Mouse (Mus musculus) splenic B cell, adult 2 months (primary cell): ENCODE measurements around the gene Zswim5.

ENCODE experiments used
- DNase-seq: peaks from one replicate; pipeline ENCODE4 v3.0.0-alpha.2; 2011; ENCODE audit warnings: low read depth, low spot score
- H3K27me3 ChIP-seq: 2 replicates; pipeline ENCODE4 v1.6.1; 2012; ENCODE audit warnings: mild to moderate bottlenecking, low read length, moderate library complexity, mixed read lengths; ENCODE audit not compliant: control insufficient read depth, poor library complexity, insufficient read depth, severe bottlenecking
- H3K36me3 ChIP-seq: 2 replicates; pipeline ENCODE4 v1.6.1; 2012; ENCODE audit warnings: mild to moderate bottlenecking, low read length, moderate library complexity, mixed read lengths; ENCODE audit not compliant: control insufficient read depth, poor library complexity, insufficient read depth, severe bottlenecking

Zswim5 gene

GRCm38 (mm10) chr4:117010231-117010630, 133.1 kb downstream of the Zswim5 start:
- no peak for DNase-seq
- no peaks in the 10 kb centered on the region for H3K36me3 ChIP-seq
- no peaks in the 10 kb centered on the region for H3K27me3 ChIP-seq

GRCm38 (mm10) chr4:117013596-117013995, 136.4 kb downstream of the Zswim5 start:
- no peak for DNase-seq

GRCm38 (mm10) chr4:117014901-117015415, 137.8 kb downstream of the Zswim5 start:
- H3K36me3 ChIP-seq = no peaks in the 10 kb centered on the region
- DNase-seq = no peak
- no peaks in the 10 kb centered on the region for H3K27me3 ChIP-seq

More at GRCm38 (mm10) chr4:117013596-117013995, 136.4 kb downstream of the Zswim5 start:
- Histone ChIP-seq H3K27me3 (no peaks in the 10 kb centered on the region), H3K36me3 (no peaks in the 10 kb centered on the region)

- DNase-seq = peak; percentile 30
- H3K36me3 ChIP-seq = no peaks in the 10 kb centered on the region
- no peaks in the 10 kb centered on the region for H3K27me3 ChIP-seq
Observed at GRCm38 (mm10) chr4:117017738-117018137, 140.6 kb downstream of the Zswim5 start.

- DNase-seq = no peak
- Histone ChIP-seq H3K36me3 (0 out of 2 replicates have a peak, but pooled peaks cover 2% of the 10 kb centered on the region), H3K27me3 (no peaks in the 10 kb centered on the region)
Observed at GRCm38 (mm10) chr4:117018327-117018726, 141.2 kb downstream of the Zswim5 start.

GRCm38 (mm10) chr4:117019206-117020134, 142.3 kb downstream of the Zswim5 start, which contains the start of gene Eif2b3:
Gene Eif2b3 (plus strand): TSS chr4:117019402.
- DNase-seq = peak; percentile 91
- no peaks in the 10 kb centered on the region for H3K27me3 ChIP-seq
- H3K36me3 ChIP-seq = 0 out of 2 replicates have a peak, but pooled peaks cover 3% of the 10 kb centered on the region

GRCm38 (mm10) chr4:117023469-117023868, 146.3 kb downstream of the Zswim5 start:
- H3K27me3 ChIP-seq = no peaks in the 10 kb centered on the region
- H3K36me3 ChIP-seq = 0 out of 2 replicates have a peak, but pooled peaks cover 5% of the 10 kb centered on the region
- no peak for DNase-seq

GRCm38 (mm10) chr4:117031105-117031504, 153.9 kb downstream of the Zswim5 start:
- DNase-seq = peak; percentile 21
- Histone ChIP-seq H3K36me3 (0 out of 2 replicates have a peak, but pooled peaks cover 2% of the 10 kb centered on the region), H3K27me3 (no peaks in the 10 kb centered on the region)
